Mouse (Mus musculus) mesoderm, embryonic 11.5 days (tissue): ENCODE data around the gene Trim17.

Experiments
- DNase-seq: peaks from one replicate; pipeline ENCODE4 v3.0.0-alpha.2; 2012; ENCODE audit warnings: low read depth, low spot score

Gene Trim17

DNA sequence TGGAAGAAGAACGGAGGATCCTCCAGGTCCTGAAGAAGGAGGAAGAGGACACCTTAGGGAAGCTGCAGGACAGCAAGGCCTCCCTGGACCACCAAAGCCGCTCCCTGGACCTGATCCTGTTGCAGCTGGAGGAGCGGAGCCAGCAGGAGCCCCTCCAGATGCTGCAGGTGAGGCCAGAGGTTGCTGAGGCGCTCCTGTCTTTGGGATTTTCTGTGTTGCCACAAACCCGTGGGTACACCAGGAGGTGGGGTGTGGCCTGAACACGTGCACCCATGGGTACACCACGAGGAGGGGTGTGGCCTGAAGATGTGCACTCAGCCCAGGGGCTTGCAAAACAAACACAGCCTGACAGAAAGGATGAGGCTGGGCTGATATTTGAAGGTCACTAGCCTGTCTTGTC is 14.1 kb downstream of the Trim17 start:
- DNase-seq = no peak

DNA sequence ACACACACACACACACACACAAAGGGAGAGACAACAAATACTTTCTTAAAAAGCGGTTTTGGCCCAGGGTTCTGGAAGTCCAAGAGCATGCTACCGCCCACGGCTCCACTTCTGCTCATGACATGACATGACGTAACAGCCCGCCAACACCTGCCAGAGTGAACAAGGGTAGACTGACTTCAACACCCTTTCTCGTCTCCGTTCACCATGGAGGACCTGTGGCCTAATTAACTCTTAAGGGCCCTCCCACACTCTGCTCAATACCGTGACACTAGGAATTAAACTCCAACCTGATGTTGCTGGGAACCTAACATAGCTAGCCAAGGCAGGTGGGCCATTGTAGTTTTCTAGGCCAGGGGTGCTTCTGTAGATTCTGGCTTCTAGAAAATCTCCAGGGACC is 14.5 kb downstream of the Trim17 start:
- DNase-seq = no peak

DNA sequence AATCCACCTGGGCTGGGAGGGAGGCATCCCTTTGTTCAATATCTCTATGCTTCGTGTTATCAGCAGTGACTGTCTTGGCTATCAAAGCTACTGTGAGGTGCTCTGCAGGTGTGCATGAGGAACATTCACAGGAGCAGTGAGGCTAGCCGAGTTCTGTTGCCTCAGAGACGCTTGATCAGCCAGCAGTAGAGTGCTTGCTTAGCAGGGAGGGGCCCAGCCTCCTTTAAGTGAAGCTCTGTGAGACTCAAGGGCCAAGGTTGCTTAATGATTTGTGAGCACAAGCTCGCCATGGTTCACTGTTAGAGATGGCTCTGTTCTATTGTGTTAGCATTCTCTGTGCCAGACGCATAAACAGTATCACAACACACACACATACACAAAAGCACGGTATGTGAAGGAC is 15.2 kb downstream of the Trim17 start:
- no peak for DNase-seq

DNA sequence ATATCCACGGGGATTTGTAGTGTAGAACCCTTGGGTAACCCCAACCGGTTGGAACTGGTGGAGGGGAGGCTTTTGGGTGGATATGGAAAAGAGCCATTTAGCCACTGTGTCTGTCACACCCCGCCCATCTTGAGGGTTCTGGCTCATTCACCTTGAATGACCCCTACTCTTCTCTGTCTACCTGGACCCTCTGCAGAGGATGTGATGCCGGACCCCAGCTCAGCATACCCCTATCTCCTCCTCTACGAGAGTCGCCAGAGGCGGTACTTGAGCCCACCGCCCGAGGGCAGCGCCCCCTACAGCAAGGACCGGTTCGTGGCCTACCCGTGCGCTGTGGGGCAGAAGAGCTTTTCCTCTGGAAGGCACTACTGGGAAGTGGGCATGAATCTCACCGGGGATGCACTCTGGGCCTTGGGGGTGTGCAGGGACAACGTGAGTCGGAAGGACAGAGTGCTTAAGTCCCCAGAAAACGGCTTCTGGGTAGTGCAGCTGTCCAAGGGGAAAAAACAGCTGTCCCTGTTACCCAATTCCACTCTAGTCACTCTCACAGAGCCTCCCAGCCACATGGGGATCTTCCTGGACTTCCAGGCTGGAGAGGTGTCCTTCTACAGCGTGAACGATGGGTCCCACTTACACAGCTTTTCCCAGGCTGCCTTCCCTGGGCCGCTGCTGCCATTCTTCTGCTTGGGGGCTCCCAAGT is 16.5 kb downstream of the Trim17 start:
- no peak for DNase-seq

DNA sequence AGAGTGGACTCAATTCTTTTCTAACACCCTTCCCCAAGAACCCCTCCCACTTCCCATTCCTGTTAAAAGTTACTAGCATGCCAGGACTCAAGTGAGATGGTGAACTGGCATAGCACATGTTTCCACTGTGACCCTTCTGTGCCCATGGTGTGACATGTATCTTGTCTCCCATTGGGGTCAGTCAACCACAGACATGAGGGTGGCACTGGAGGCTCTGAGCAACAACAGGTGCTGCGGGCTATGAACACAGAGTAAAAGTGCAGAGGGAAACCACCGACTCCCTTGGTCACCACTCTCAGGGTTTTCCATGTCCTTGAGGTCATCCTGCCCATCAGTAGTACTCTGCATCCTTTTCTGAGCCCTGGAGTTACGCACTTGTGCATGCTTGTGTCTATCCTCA is 17.3 kb downstream of the Trim17 start:
- DNase-seq = no peak

DNA sequence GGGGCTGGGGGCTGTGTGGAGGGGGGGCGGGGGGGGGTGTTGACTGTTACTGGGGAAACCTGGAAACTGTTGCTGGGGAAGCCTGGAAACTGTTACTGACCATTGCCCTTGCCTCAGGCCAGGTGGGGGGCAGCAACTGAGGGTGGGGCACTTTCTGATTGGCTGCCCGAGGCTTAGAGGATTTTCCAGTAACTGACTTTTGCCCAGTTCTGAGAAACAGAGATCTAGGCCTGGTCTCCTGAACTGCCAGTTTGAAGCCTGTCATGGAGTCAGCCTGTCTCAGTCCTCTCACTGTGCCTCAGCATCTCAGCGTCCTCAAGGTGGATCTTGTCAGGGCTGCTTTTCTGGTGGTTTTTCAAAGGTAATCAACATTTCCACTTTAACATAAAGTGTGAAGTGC is 19.9 kb downstream of the Trim17 start:
- DNase-seq = no peak

DNA sequence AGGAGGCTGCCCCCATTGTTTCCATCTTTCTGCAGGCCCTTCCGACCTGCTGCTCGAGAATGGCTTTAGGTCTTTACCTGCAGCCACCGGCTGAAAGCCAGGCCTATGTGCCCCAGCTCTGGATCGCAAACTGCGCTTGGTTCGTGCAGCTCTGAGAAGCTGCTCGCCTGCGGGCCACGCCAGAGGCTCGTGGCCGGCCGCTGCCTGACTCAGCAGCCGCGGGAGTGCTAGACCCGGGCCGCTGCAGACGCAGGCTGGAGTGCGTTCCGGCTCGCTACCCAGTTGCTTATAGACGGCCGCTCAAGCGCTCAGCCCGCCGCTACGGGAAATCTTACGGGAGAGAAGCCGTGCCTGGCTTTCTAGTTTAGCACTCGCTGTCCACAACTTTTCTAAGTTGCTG is 22.7 kb downstream of the Trim17 start:
- DNase-seq = no peak

DNA sequence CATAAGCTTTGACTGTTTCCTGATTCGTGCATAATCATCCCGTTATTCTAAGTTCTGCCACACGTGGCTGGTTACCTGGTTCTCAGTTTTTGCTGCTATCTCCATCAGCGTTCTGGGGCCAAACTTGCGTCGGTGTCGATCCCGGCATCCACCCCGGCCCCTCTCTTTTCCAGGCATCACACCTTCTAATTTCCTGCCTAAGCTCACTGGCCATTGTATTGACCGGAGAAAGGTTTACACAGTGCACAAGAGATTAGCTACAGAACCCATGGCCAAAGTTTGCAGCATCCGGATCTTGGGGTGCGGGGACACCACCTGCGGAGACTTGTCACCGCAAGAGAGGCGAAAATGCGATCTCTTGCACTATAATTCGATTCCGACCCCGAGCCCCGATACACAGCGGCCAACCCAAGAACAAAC is 23.1 kb downstream of the Trim17 start:
- no peak for DNase-seq

DNA sequence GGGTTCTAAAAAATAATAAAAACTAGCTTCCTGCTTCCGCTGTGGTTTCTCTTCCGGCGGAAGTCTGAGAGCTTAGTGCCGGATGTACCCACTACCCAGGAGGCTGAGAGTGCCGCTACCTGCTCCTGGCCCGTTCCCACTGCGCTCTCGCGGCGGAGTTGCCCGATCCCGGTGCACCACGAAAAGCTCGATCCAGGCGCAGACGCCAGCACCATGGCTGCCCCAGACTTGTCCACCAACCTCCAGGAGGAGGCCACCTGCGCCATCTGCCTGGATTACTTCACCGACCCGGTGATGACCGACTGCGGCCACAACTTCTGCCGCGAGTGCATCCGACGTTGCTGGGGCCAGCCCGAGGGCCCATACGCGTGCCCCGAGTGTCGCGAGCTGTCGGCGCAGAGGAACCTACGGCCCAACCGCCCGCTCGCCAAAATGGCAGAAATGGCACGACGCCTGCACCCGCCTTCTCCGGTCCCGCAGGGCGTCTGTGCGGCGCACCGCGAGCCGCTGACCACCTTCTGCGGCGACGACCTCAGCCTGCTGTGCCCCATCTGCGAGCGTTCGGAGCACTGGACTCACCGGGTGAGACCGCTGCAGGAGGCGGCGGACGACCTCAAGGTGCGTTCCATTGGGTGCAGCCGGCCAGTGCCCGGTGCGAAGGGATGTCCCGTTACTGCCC is 23.7 kb downstream of the Trim17 start, which contains the start of gene Trim11:
TSS of gene Trim11 (plus strand) at position 67 of the 679 bp plus-strand sequence.
- peak; percentile 80 for DNase-seq

DNA sequence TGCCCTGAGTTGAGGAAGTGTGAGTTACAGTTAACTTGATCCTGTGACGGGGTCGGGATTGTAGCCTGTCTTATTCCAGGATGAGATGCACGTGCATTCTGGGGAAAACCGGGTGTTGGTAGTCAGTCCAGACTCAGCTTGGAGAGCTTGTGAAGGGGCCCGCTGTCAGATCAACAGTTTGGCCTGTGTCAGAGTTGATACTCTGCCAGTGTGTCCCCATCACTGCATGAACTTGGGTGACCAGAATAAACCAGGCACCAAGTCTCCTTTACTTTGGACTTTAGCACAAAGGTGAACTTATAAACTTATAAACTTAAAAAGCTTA is 24.2 kb downstream of the Trim17 start:
- no peak for DNase-seq

DNA sequence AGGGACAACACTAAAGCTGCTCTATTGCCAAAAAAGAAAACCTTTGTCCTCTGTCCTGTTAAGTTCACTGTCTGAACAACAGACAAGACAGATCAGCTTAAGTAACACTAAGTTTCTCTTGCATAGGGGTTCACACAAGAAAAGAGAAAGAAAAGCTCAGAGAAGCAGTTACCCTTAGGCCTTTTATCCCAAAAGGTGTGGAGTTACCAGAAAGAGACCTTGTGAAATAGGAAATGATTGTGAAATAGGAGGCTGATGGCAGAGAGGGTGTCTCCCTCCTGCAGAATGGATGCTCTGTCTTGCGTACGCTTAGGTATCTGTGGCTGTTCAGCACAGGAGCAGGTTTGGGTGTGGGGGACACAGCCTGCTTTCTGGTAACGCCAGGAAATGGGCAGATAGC is 24.7 kb downstream of the Trim17 start:
- DNase-seq = no peak

DNA sequence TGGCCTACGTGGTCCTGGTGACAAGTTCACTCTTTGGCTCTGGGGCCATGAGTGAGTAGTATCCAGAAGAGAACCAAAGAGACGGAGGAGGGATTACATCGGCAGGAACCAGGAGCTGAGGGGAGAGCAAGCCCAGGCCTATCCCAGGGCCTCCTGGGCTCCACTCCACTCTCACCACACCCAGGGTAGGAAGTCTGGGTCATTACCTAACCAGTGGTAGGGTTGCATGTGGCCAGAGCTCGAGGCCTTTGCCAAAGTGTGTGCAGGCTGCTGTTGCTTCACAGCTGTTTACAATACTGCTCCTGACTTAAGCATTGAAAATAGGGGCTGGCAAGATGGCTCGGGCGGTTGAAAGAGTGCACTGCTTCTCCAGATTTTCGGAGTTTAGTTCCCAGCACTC is 25.2 kb downstream of the Trim17 start:
- DNase-seq = no peak

DNA sequence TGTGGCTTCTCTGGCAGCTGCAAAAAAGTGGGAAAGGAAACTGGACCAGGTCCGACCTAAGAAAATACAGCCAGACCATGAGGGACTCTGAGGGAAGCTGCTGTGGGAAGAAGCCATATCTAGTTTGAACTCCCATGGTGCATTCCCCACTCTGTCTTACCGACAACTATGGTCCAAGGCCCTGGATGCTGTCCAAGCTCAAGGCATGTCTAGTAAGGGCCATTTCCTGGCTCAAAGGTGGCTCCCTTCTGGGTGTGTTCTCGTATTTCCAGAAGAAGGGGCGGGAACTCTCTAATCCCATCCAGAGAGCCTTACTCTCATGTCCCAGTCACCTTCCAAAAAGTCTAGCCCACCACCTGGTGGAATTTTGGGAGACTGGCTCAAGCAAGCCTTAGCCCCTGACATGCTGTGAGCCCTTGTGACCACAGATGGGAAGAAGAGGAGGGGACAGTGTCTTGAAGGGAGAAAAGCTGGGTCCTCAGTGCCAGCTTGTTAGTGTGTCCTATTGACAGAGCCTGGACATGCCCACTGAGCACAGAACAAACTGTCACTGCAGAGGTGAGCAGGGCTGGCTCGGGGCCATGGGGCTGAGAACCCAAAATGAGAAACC is 26.0 kb downstream of the Trim17 start:
- no peak for DNase-seq

DNA sequence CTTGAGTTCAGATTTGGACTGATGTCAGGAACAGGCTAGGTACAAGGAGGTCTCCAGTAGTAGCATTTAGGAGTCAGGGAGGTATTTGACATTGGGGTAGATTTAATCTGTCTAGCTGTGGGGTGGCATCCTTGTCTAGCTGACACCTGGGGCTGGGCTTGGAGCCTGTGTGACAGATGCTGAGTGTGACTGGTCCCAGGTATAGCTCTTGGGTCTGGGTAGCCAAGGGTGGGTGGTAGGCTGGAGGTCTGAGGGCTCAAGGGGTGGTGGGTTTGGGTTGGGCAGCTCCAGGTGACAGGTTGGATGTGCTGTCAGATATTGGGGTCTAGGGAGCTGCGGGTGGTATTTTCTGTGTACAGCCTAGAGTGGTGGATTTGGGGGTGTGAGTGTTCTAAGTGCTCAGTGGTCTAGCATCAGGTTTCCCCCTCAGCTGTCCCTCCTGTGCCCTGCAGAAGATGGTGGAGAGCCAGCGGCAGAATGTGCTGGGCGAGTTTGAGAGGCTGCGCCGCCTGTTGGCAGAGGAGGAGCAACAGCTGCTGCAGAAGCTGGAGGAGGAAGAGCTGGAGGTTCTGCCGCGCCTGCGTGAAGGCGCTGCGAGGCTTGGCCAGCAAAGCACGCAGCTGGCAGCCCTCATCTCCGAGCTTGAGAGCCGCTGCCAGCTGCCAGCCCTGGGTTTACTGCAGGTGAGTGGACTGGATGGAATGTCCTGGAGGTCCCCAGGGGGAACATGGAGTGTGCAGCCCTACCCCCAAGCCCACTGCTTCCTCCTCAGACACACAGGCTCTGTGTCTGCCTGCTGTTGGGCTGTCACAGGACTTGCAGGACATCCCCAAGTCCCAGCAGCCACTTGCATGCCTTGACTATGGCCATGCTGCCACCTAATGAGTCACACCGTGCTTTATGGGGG is 27.3 kb downstream of the Trim17 start:
- DNase-seq = no peak

DNA sequence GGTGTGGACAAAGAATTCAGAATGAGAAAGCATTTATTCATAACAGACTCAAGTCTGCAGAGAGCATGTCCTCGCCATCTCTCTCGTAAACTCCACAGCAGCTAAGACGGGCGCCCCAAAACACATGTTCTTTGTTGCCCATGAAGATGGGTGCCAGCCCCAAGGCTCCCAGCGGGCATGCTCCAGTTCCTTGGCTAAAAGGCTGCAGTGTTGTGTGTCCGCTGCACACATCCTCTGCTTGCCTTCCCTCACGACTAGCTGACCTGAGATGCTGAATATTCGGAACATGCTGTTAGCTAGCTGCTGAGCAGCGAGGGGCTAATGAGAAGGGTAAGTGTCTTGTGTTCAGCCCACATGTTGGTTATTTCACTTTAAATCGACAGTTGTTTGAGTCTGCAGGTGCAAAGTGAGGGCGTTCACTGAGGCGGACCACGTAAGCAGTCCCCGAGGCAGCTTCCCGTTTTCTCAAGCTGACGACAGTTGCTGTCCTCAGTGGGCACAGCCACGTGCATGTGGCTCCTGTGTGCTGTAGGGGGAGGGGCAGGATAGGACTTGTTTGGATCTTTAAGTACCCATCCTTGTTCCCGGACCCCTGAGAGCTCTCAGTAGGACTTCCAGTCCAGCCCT is 28.1 kb downstream of the Trim17 start:
- DNase-seq = no peak

DNA sequence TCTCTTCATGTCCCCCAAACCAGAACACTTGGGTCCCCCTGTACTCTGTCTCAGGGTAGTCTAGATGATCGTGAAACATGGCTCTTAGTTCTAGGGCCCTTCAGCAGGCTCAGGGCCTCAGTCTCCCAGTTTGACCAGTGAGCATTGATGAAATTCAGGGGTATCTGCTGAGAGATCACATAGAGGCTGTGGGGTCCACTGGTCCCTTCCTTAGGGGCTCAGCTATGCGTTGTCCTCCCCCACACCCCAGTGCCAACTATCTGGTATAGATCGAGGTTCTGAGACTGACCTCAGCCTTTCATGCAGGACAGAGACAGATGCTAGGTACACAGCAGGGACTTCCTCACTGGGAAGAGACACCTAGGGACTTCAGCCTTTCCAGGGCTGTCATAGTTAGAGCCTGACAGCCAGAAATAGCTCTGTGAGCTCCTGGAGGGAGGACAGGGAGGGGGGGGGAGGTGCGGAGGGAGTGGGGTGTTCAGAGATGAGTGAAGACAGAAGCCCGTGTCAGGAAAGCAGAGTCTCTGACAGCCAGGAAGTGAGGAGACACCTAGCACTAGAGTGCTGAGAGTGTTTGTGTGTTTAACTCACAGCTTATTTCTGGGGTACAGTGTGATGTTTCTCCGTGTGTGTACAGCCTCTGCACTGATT is 29.3 kb downstream of the Trim17 start:
- no peak for DNase-seq

DNA sequence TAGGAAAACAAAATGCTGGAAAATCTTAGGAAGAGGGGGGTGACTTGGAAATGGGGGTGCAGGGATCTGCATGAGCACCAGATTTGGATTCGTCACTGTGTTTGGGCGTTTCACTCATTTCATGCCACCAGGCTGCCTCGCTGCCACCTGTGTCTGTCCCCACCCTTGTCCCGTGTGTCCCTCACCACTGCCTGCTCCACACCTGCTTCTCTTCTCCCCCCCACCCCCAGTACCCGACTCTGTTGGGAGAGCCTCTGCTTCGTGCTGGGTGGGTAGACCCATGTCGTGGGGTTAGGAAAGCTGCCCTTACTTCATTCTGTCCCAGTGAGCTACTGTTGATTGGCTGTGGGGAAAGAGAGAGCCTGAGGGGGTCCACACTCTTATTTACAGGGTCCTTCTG is 30.2 kb downstream of the Trim17 start:
- no peak for DNase-seq

DNA sequence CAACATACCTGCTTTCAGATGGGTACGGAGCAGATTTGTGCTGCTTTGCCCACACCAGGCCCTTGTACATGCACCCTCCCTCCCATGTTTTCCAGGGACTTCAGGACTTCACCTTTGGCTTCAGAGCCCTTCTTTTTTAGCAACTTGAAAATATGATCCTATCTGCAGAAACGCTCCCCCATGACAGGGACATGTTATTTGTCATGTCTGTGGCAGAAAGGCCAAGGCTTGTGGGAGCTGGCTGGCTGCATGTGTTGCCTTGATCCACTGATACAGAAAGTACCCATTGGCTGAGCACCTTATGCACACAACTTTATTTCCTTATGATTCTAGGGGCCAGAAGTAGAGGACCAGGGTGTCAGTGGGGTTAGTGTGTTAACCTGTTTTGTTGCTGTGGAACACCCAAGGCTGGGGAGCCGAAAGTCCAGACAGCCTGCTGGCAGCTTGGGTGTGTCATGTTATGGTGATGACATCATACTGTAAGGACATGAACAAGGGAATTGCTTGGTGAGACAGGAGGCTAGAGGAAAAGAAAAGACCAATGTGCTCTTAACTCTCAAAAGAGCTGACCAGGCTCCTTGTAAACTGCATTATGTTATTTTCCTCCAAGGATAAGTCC is 30.9 kb downstream of the Trim17 start:
- DNase-seq = no peak

DNA sequence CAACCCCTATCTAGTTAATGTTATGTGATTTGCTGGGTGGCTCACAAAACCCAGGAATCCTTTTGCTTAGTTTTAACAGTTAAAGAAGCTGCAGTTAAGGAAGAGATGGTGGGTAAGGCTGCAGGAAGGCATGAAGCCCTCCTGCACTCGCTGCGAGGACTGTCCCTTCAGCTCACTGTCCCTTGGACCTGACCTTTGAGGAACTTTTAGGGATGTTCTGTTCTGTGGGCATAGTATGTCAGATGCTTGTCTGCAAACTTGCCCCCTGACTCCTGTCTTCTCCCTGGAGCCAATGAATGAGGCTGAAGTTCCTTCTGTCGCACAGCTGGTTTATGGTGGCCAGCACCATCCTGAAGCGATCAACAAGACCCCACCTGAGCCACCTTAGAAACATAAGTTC is 34.7 kb downstream of the Trim17 start:
- no peak for DNase-seq

DNA sequence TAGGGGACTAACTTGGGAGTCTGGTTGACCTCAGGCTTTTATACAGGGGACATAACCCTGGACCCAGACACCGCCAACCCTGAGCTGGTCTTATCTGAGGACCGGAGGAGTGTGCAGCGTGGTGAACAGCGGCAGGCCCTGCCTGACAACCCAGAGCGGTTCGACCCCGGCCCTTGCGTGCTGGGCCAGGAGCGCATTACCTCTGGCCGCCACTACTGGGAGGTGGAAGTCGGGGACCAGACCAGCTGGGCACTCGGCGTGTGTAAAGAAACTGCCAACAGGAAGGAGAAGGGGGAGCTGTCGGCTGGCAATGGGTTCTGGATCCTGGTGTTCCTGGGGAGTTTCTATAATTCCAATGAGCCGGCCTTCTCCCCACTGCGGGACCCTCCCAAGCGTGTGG is 35.7 kb downstream of the Trim17 start:
- no peak for DNase-seq

DNA sequence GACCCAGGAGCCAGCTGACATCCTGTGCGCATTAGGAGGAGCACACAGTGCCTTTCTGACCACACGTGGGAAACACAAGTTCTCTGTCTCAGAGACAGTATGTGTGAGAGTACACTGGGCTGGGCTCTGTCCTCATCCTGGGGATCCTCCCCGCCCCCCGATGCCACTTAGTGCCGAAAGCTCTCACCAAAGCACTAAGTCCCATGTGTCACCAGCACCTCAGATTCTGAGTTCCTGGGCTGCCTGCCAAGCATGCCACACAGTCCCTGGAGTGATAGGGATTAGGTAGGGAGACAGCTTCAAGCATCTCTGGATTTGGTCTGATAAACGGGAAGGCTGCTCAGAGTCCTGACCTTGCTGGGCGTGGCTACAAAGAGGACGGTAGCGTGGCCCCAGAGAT is 36.3 kb downstream of the Trim17 start:
- no peak for DNase-seq
